Mouse (Mus musculus) embryonic facial prominence, embryonic 10.5 days (tissue): ENCODE data around the gene Pkd1l2. TPM values are rescaled to one million over a fixed set of nuclear protein-coding genes. Genes with fewer than 3 reads are reported as not detected.

Source experiments
- DNase-seq: peaks from one replicate; pipeline ENCODE4 v3.0.0-alpha.2; 2017; ENCODE audit warnings: low spot score
- H3K27ac ChIP-seq: fragments of 300-500 bp; sonication (generic); replicated peaks from 2 replicates; pipeline ENCODE4 v1.5.1; 2016; ENCODE audit warnings: mild to moderate bottlenecking
- H3K27me3 ChIP-seq: fragments of 300-500 bp; sonication (generic); replicated peaks from 2 replicates; pipeline ENCODE4 v1.6.1; 2016; ENCODE audit warnings: low read depth, mild to moderate bottlenecking; ENCODE audit not compliant: poor library complexity, severe bottlenecking
- H3K36me3 ChIP-seq: fragments of 300-500 bp; sonication (generic); replicated peaks from 2 replicates; pipeline ENCODE4 v1.6.1; 2016; ENCODE audit warnings: mild to moderate bottlenecking, moderate library complexity
- H3K4me1 ChIP-seq: fragments of 300-500 bp; sonication (generic); 2 replicates; pipeline ENCODE4 v1.6.1; 2016
- H3K4me3 ChIP-seq: fragments of 300-500 bp; sonication (generic); 2 replicates; pipeline ENCODE4 v1.5.1; 2016; ENCODE audit warnings: mild to moderate bottlenecking, moderate library complexity
- H3K9me3 ChIP-seq: fragments of 300-500 bp; sonication (generic); 2 replicates; pipeline ENCODE4 v1.6.1; 2016; ENCODE audit warnings: mild to moderate bottlenecking
- WGBS: fragments of 180-500 bp; shearing (Covaris S2); methylation state at CpG from one replicate; pipeline ENCODE4 v1.1.7; 2016; 5-methylcytosine and 5-hydroxymethylcytosine counted together
- polyA plus RNA-seq: library from polyadenylated mRNA; unstranded; fragments of >200 nt; fragmentation: Nextera tagmentation; extraction: Ambion mirVana; gene quantifications from 2 replicates; pipeline ENCODE4 v1.2.1, GENCODE M21; 2016

Pkd1l2 gene
- polyA plus RNA-seq, 1 experiment from 2014 or later = not detected

- Histone ChIP-seq H3K9me3 (no peaks in the 10 kb centered on the region), H3K4me1 (peaks cover 26% of the 10 kb centered on the region), H3K27ac (peak within 1 kb of the TSS; percentile 72), H3K4me3 (peak within 1 kb of the TSS; percentile 82), H3K36me3 (peaks cover 27% of the 10 kb centered on the region), H3K27me3 (no peaks in the 10 kb centered on the region)
- under 1% methylated on average over 46 of the region's 46 CpGs for whole genome bisulfite sequencing
- peak; percentile 98 for DNase-seq
Measured at GRCm38 (mm10) chr8:116978631-116979256, 103.5 kb downstream of the Pkd1l2 start, which contains the start of gene 1700030J22Rik. TSS of gene 1700030J22Rik (minus strand) at chr8:116978959.

- H3K4me3 ChIP-seq = peak overlapping the region; percentile 82
- peak overlapping the region; percentile 72 for H3K27ac ChIP-seq
- peaks cover 26% of the 10 kb centered on the region for H3K4me1 ChIP-seq
- peaks cover 20% of the 10 kb centered on the region for H3K36me3 ChIP-seq
- H3K9me3 ChIP-seq = no peaks in the 10 kb centered on the region
- DNase-seq = no peak
- WGBS = 36% methylated on average over 8 of the region's 8 CpGs
- H3K27me3 ChIP-seq = no peaks in the 10 kb centered on the region
Measured at GRCm38 (mm10) chr8:116978052-116978451, 104.2 kb downstream of the Pkd1l2 start.

GRCm38 (mm10) chr8:116975606-116976005 lies 106.6 kb downstream of the Pkd1l2 start:
- H3K27me3 ChIP-seq = no peaks in the 10 kb centered on the region
- peaks cover 26% of the 10 kb centered on the region for H3K4me1 ChIP-seq
- WGBS = 64% methylated on average over 5 of the region's 5 CpGs
- DNase-seq = no peak
- H3K27ac ChIP-seq = no peak overlapping the region
- no peaks in the 10 kb centered on the region for H3K9me3 ChIP-seq
- no peaks in the 10 kb centered on the region for H3K36me3 ChIP-seq
- H3K4me3 ChIP-seq = no peak overlapping the region

- H3K4me1 ChIP-seq = peaks cover 30% of the 10 kb centered on the region
- no peaks in the 10 kb centered on the region for H3K9me3 ChIP-seq
- no peaks in the 10 kb centered on the region for H3K27me3 ChIP-seq
- no peaks in the 10 kb centered on the region for H3K36me3 ChIP-seq
- peak overlapping the region; percentile 35; the same call in 1 of the 2 replicates for H3K27ac ChIP-seq
- H3K4me3 ChIP-seq = no peak overlapping the region
- DNase-seq = no peak
- 31% methylated on average over 5 of the region's 5 CpGs for WGBS
Measured at GRCm38 (mm10) chr8:116975066-116975465, 107.2 kb downstream of the Pkd1l2 start.

- Histone ChIP-seq H3K4me1 (peaks cover 6% of the 10 kb centered on the region), H3K4me3 (no peak overlapping the region), H3K36me3 (no peaks in the 10 kb centered on the region), H3K27ac (no peak overlapping the region), H3K9me3 (no peaks in the 10 kb centered on the region), H3K27me3 (no peaks in the 10 kb centered on the region)
- 83% methylated on average over 6 of the region's 6 CpGs for WGBS
- no peak for DNase-seq
Measured at GRCm38 (mm10) chr8:116969531-116969930, 112.7 kb downstream of the Pkd1l2 start.

- H3K9me3 ChIP-seq = no peaks in the 10 kb centered on the region
- peaks cover 66% of the 10 kb centered on the region for H3K36me3 ChIP-seq
- no peak for DNase-seq
- H3K27ac ChIP-seq = no peak overlapping the region
- H3K4me1 ChIP-seq = no peaks in the 10 kb centered on the region
- no peak overlapping the region for H3K4me3 ChIP-seq
- WGBS = 94% methylated on average over 9 of the region's 9 CpGs
- no peaks in the 10 kb centered on the region for H3K27me3 ChIP-seq
Measured at GRCm38 (mm10) chr8:116954415-116954814, 127.8 kb downstream of the Pkd1l2 start.

GRCm38 (mm10) chr8:116952428-116952827 lies 129.8 kb downstream of the Pkd1l2 start:
- Histone ChIP-seq H3K9me3 (no peaks in the 10 kb centered on the region), H3K27ac (no peak overlapping the region), H3K4me1 (no peaks in the 10 kb centered on the region), H3K36me3 (peaks cover 56% of the 10 kb centered on the region), H3K27me3 (no peaks in the 10 kb centered on the region), H3K4me3 (no peak overlapping the region)
- DNase-seq = no peak
- WGBS = 91% methylated on average over 8 of the region's 8 CpGs

- 89% methylated on average over 2 of the region's 2 CpGs for WGBS
- no peak for DNase-seq
- Histone ChIP-seq H3K9me3 (no peaks in the 10 kb centered on the region), H3K27ac (no peak overlapping the region), H3K27me3 (no peaks in the 10 kb centered on the region), H3K4me1 (no peaks in the 10 kb centered on the region), H3K36me3 (peaks cover 50% of the 10 kb centered on the region), H3K4me3 (no peak overlapping the region)
Measured at GRCm38 (mm10) chr8:116951778-116952177, 130.5 kb downstream of the Pkd1l2 start.

GRCm38 (mm10) chr8:116951369-116951768 lies 130.9 kb downstream of the Pkd1l2 start:
- Histone ChIP-seq H3K4me3 (no peak overlapping the region), H3K36me3 (peaks cover 46% of the 10 kb centered on the region), H3K4me1 (peaks cover 2% of the 10 kb centered on the region; the same call in 1 of the 2 replicates), H3K9me3 (no peaks in the 10 kb centered on the region), H3K27me3 (no peaks in the 10 kb centered on the region), H3K27ac (no peak overlapping the region)
- 82% methylated on average over 5 of the region's 5 CpGs for WGBS
- no peak for DNase-seq

- no peaks in the 10 kb centered on the region for H3K9me3 ChIP-seq
- no peak overlapping the region for H3K27ac ChIP-seq
- 87% methylated on average over 7 of the region's 7 CpGs for WGBS
- peaks cover 26% of the 10 kb centered on the region for H3K4me1 ChIP-seq
- H3K4me3 ChIP-seq = no peak overlapping the region
- no peaks in the 10 kb centered on the region for H3K27me3 ChIP-seq
- no peak for DNase-seq
- H3K36me3 ChIP-seq = peaks cover 20% of the 10 kb centered on the region
Measured at GRCm38 (mm10) chr8:116947589-116947988, 134.7 kb downstream of the Pkd1l2 start.

- WGBS = 90% methylated on average over 6 of the region's 6 CpGs
- H3K27ac ChIP-seq = no peak overlapping the region
- H3K9me3 ChIP-seq = no peaks in the 10 kb centered on the region
- H3K4me3 ChIP-seq = no peak overlapping the region
- H3K27me3 ChIP-seq = no peaks in the 10 kb centered on the region
- peaks cover 20% of the 10 kb centered on the region for H3K36me3 ChIP-seq
- peaks cover 26% of the 10 kb centered on the region for H3K4me1 ChIP-seq
- no peak for DNase-seq
Measured at GRCm38 (mm10) chr8:116946851-116947250, 135.4 kb downstream of the Pkd1l2 start.

- WGBS = 84% methylated on average over 21 of the region's 21 CpGs
- Histone ChIP-seq H3K4me1 (peaks cover 26% of the 10 kb centered on the region), H3K4me3 (no peak overlapping the region), H3K27ac (no peak overlapping the region), H3K27me3 (no peaks in the 10 kb centered on the region), H3K9me3 (no peaks in the 10 kb centered on the region), H3K36me3 (peaks cover 20% of the 10 kb centered on the region)
- DNase-seq = no peak
Measured at GRCm38 (mm10) chr8:116946268-116946838, 135.9 kb downstream of the Pkd1l2 start.
